ENCODE assay signal across 9 mouse cellular contexts in the genomic region with DNA sequence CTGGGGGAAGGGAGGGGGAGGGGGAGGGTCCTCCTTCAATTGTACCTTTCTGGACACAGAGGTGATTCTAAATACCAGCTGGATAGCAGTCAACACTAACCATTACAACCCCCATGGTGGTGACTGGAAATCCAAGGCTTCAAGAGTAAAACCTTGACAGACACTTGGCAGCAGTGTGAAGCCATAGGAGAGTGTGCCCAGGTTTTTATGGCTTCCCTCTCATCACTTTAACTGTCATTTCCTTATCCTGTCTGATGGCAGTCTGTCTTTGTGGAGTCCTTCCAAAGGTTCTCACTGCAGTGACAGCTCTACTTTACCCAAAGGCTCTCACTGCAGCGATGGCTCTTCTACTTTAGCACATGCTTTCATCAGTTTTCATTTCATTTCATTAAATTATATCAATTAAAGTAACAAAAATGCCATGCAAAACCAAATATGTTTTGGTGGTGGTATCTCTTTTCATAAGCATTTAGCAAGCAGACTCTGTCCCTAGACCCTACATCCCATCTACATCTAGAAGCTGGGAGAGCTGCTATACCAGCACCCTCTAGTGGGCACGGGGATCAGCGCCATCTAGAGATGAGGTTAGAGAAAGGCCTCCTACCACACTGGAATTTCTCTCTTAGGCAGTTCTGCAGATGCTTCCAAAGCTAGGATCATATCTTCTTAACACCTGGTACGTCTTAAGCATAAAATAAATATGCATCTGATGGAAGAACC. TPM values are rescaled to one million over a fixed set of nuclear protein-coding genes. Genes with fewer than 3 reads are reported as not detected.
DNase-seq lines count a peak whose midpoint lies in the region; ATAC-seq and TF ChIP-seq lines count a peak whose summit lies in the region.
"Had no signal": no experiment of that assay in that cellular context is flagged by ENCODE, and none has a peak within 500 bp of the region (broad histone marks: within the 10 kb centered on the region; RNA-seq: fewer than 3 reads in every experiment).

No protein-coding gene starts in this region.

- 34% methylated on average over 4 of the region's 4 CpGs for WGBS in embryonic facial prominence, embryonic 14.5 days
- 39% methylated on average over 4 of the region's 4 CpGs for WGBS in lung, postnatal 0 days

- H3K4me2 ChIP-seq in embryonic facial prominence, embryonic 14.5 days (ENCODE audit: low read depth, low read length): no peak overlapping the region
- no peak overlapping the region for H3K4me2 ChIP-seq in lung, postnatal 0 days (replicated peaks; ENCODE audit: low read depth, low read length)
- H3K4me2 ChIP-seq: hindbrain, embryonic 15.5 days had no signal

- 0 out of 2 replicates have a peak, but pooled peaks cover 5% of the 10 kb centered on the region for H3K9me3 ChIP-seq in embryonic facial prominence, embryonic 14.5 days (ENCODE audit: control insufficient read depth, low read length)
- H3K9me3 ChIP-seq in lung, postnatal 0 days (ENCODE audit: low read length): no peaks in the 10 kb centered on the region
- H3K9me3 ChIP-seq: hindbrain, embryonic 15.5 days had no signal

- no peaks in the 10 kb centered on the region for H3K4me1 ChIP-seq in embryonic facial prominence, embryonic 14.5 days (ENCODE audit: control insufficient read depth, insufficient read depth, low read length)
- no peaks in the 10 kb centered on the region for H3K4me1 ChIP-seq in lung, postnatal 0 days (ENCODE audit: insufficient read depth, low read depth, low read length)
- H3K4me1 ChIP-seq: hindbrain, embryonic 15.5 days had no signal

- TF ChIP-seq EP300 in lung, postnatal 0 days (IDR thresholded peaks at IDR 0.05): 0 out of 2 replicates have a peak, but pooled peaks have one; percentile 10

- ATAC-seq in embryonic facial prominence, embryonic 14.5 days (ENCODE audit: low read depth): no peak
- ATAC-seq in lung, postnatal 0 days: no peak

- peak; percentile 55 for DNase-seq in gastrocnemius, adult 18-20 months (ENCODE audit: low spot score)
- no peak for DNase-seq in gastrocnemius, postnatal 25 days
- peak; percentile 59 for DNase-seq in 416B (ENCODE audit: low read depth)
- peak; percentile 70 for DNase-seq in adrenal gland, adult 2 months
- DNase-seq in embryonic facial prominence, embryonic 14.5 days (ENCODE audit: low spot score): peak; percentile 52
- peak; percentile 68 for DNase-seq in kidney, postnatal 14 days
- DNase-seq in lung, postnatal 0 days (ENCODE audit: low spot score): peak; percentile 58
- peak; percentile 18 to 41 for DNase-seq in spleen, postnatal 14 days (ENCODE audit: low spot score in 2 of 2)

- no peaks in the 10 kb centered on the region for H3K27me3 ChIP-seq in embryonic facial prominence, embryonic 14.5 days (replicated peaks; ENCODE audit: control insufficient read depth, insufficient read depth, low read length)
- no peaks in the 10 kb centered on the region for H3K27me3 ChIP-seq in lung, postnatal 0 days (replicated peaks; ENCODE audit: insufficient read depth, low read length)
- H3K27me3 ChIP-seq: hindbrain, embryonic 15.5 days had no signal

- TF ChIP-seq CTCF in lung, postnatal 0 days (IDR thresholded peaks at IDR 0.05): peak; percentile 84

- no peak overlapping the region for H3K27ac ChIP-seq in embryonic facial prominence, embryonic 14.5 days (replicated peaks; ENCODE audit: low read depth, low read length)
- H3K27ac ChIP-seq in lung, postnatal 0 days (ENCODE audit: low read length): no peak overlapping the region
- H3K27ac ChIP-seq: hindbrain, embryonic 15.5 days had no signal

- H3K4me3 ChIP-seq in embryonic facial prominence, embryonic 14.5 days (ENCODE audit: low read depth, low read length): no peak overlapping the region
- H3K4me3 ChIP-seq in lung, postnatal 0 days (ENCODE audit: low read depth, low read length): no peak overlapping the region
- H3K4me3 ChIP-seq: hindbrain, embryonic 15.5 days had no signal

- peaks cover 6% of the 10 kb centered on the region; the same call in 1 of the 2 replicates for H3K36me3 ChIP-seq in embryonic facial prominence, embryonic 14.5 days (ENCODE audit: control insufficient read depth, insufficient read depth, low read length)
- H3K36me3 ChIP-seq in lung, postnatal 0 days (ENCODE audit: insufficient read depth, low read length): peaks cover 4% of the 10 kb centered on the region; the same call in 1 of the 2 replicates
- H3K36me3 ChIP-seq: hindbrain, embryonic 15.5 days had no signal

- H3K9ac ChIP-seq in embryonic facial prominence, embryonic 14.5 days (ENCODE audit: low read depth, low read length): no peak overlapping the region
- H3K9ac ChIP-seq in lung, postnatal 0 days (replicated peaks; ENCODE audit: low read depth): no peak overlapping the region
- H3K9ac ChIP-seq: hindbrain, embryonic 15.5 days had no signal

RNA-seq across cellular contexts. Expression of a gene that starts 50.0 kb away (rescaled TPM):
- total RNA-seq in gastrocnemius, adult 18-20 months (2021): 10 to 100 TPM; 42.8 to 45.3 TPM
- 10 to 100 TPM; 36.6 to 43.5 TPM for total RNA-seq in gastrocnemius, postnatal 25 days (2021)
- 100 to 1,000 TPM in 1 of 2 experiments, 10 to 100 TPM in 1; 71.6 to 102 TPM for total RNA-seq in adrenal gland, adult 2 months (2021)
- polyA plus RNA-seq in adrenal gland, adult 2 months (2012; rRNA removed): 74.0 and 75.6 TPM in 2 replicates
- 43.3 and 48.6 TPM in 2 replicates for polyA plus RNA-seq in embryonic facial prominence, embryonic 14.5 days (2014; fragmentation: Nextera tagmentation; extraction: Ambion mirVana)
- 37.4 and 41.6 TPM in 2 replicates for polyA plus RNA-seq in lung, postnatal 0 days (2015; fragmentation: Nextera tagmentation; extraction: Ambion mirVana)
